Mouse (Mus musculus) limb, embryonic 12.5 days (tissue): Measurements from ENCODE around the gene Sgca. TPM values are rescaled to one million over a fixed set of nuclear protein-coding genes. Genes with fewer than 3 reads are reported as not detected.

Source experiments
- ATAC-seq: fragments of 200-750 bp; cut with Nextera tagmentation; 2 replicates; pipeline ENCODE4 v1.8.0; 2017; ENCODE audit warnings: low read depth, moderate TSS enrichment; ENCODE audit not compliant: insufficient number of reproducible peaks, insufficient read depth, low FRiP score, low TSS enrichment
- H3K27ac ChIP-seq: fragments of 300-500 bp; sonication (generic); 2 replicates; pipeline ENCODE4 v1.5.1; 2016; ENCODE audit warnings: mild to moderate bottlenecking, moderate library complexity
- H3K27me3 ChIP-seq: fragments of 300-500 bp; sonication (generic); 2 replicates; pipeline ENCODE4 v1.6.1; 2016; ENCODE audit warnings: mild to moderate bottlenecking, moderate library complexity
- H3K36me3 ChIP-seq: fragments of 300-500 bp; sonication (generic); 2 replicates; pipeline ENCODE4 v1.6.1; 2016; ENCODE audit warnings: mild to moderate bottlenecking, moderate library complexity
- H3K4me1 ChIP-seq: fragments of 300-500 bp; sonication (generic); replicated peaks from 2 replicates; pipeline ENCODE4 v1.6.1; 2016
- H3K4me2 ChIP-seq: fragments of 300-500 bp; sonication (generic); 2 replicates; pipeline ENCODE4 v1.6.1; 2016; ENCODE audit warnings: mild to moderate bottlenecking, moderate library complexity
- H3K4me3 ChIP-seq: fragments of 300-500 bp; sonication (generic); replicated peaks from 2 replicates; pipeline ENCODE4 v1.5.1; 2016; ENCODE audit warnings: mild to moderate bottlenecking
- H3K9ac ChIP-seq: fragments of 300-500 bp; sonication (generic); replicated peaks from 2 replicates; pipeline ENCODE4 v1.6.1; 2016; ENCODE audit warnings: mild to moderate bottlenecking, moderate library complexity
- H3K9me3 ChIP-seq: fragments of 300-500 bp; sonication (generic); 2 replicates; pipeline ENCODE4 v1.6.1; 2016; ENCODE audit warnings: mild to moderate bottlenecking, moderate library complexity
- WGBS: fragments of 180-500 bp; shearing (Covaris S2); methylation state at CpG from one replicate; pipeline ENCODE4 v1.1.7; 2016; 5-methylcytosine and 5-hydroxymethylcytosine counted together
- polyA plus RNA-seq: library from polyadenylated mRNA; unstranded; fragments of >200 nt; fragmentation: Nextera tagmentation; extraction: Ambion mirVana; gene quantifications from 2 replicates; pipeline ENCODE4 v1.2.1, GENCODE M21; 2016

Gene Sgca
- polyA plus RNA-seq, 1 experiment from 2014 or later, result 2.8 TPM

GRCm38 (mm10) chr11:94941121-94941520 lies 35.0 kb downstream of the Sgca start:
- H3K9ac ChIP-seq, result 0 out of 2 replicates have a peak overlapping the region, but pooled peaks have one; percentile 14
- no peak overlapping the region for H3K4me2 ChIP-seq
- H3K4me1 ChIP-seq, result peaks cover 14% of the 10 kb centered on the region
- H3K27ac ChIP-seq, result no peak overlapping the region
- no peak overlapping the region for H3K4me3 ChIP-seq
- peaks cover 4% of the 10 kb centered on the region; the same call in 1 of the 2 replicates for H3K27me3 ChIP-seq
- 45% methylated on average over 9 of the region's 9 CpGs for WGBS
- ATAC-seq, result no peak
- H3K36me3 ChIP-seq, result peaks cover 73% of the 10 kb centered on the region
- H3K9me3 ChIP-seq, result no peaks in the 10 kb centered on the region

- Histone ChIP-seq H3K27me3 (peaks cover 9% of the 10 kb centered on the region; the same call in 1 of the 2 replicates), H3K36me3 (peaks cover 55% of the 10 kb centered on the region), H3K4me2 (peak overlapping the region; percentile 82), H3K4me3 (no peak overlapping the region), H3K4me1 (peaks cover 32% of the 10 kb centered on the region), H3K27ac (no peak overlapping the region), H3K9ac (no peak overlapping the region), H3K9me3 (no peaks in the 10 kb centered on the region)
- ATAC-seq, result no peak
- 13% methylated on average over 4 of the region's 4 CpGs for WGBS
These were observed 36.8 kb downstream of the Sgca start for GRCm38 (mm10) chr11:94939280-94939679.

- H3K4me3 ChIP-seq, result peak overlapping the region; percentile 54
- peaks cover 45% of the 10 kb centered on the region for H3K36me3 ChIP-seq
- peak overlapping the region; percentile 82 for H3K4me2 ChIP-seq
- no peak for ATAC-seq
- H3K9ac ChIP-seq, result peak overlapping the region; percentile 54; the same call in 1 of the 2 replicates
- H3K4me1 ChIP-seq, result peaks cover 42% of the 10 kb centered on the region
- H3K27ac ChIP-seq, result no peak overlapping the region
- 31% methylated on average over 9 of the region's 9 CpGs for WGBS
- H3K27me3 ChIP-seq, result peaks cover 13% of the 10 kb centered on the region; the same call in 1 of the 2 replicates
- H3K9me3 ChIP-seq, result no peaks in the 10 kb centered on the region
These were observed 37.8 kb downstream of the Sgca start for GRCm38 (mm10) chr11:94938296-94938695.

- no peaks in the 10 kb centered on the region for H3K9me3 ChIP-seq
- H3K36me3 ChIP-seq, result peaks cover 40% of the 10 kb centered on the region
- WGBS, result 7% methylated on average over 15 of the region's 15 CpGs
- peak overlapping the region; percentile 54 for H3K4me3 ChIP-seq
- ATAC-seq, result no peak
- peak overlapping the region; percentile 41; the same call in 1 of the 2 replicates for H3K27ac ChIP-seq
- H3K27me3 ChIP-seq, result peaks cover 13% of the 10 kb centered on the region; the same call in 1 of the 2 replicates
- peak overlapping the region; percentile 82 for H3K4me2 ChIP-seq
- H3K4me1 ChIP-seq, result peaks cover 47% of the 10 kb centered on the region
- peak overlapping the region; percentile 54 for H3K9ac ChIP-seq
These were observed 38.3 kb downstream of the Sgca start for GRCm38 (mm10) chr11:94937787-94938186.

- H3K27ac ChIP-seq, result peak overlapping the region; percentile 41; the same call in 1 of the 2 replicates
- H3K27me3 ChIP-seq, result peaks cover 13% of the 10 kb centered on the region; the same call in 1 of the 2 replicates
- H3K9ac ChIP-seq, result peak overlapping the region; percentile 54
- peaks cover 51% of the 10 kb centered on the region for H3K4me1 ChIP-seq
- peak; percentile 39 for ATAC-seq
- H3K9me3 ChIP-seq, result no peaks in the 10 kb centered on the region
- 1% methylated on average over 18 of the region's 18 CpGs for WGBS
- H3K36me3 ChIP-seq, result peaks cover 35% of the 10 kb centered on the region
- H3K4me2 ChIP-seq, result peak overlapping the region; percentile 82
- peak overlapping the region; percentile 54 for H3K4me3 ChIP-seq
These were observed 38.8 kb downstream of the Sgca start for GRCm38 (mm10) chr11:94937335-94937781.

- H3K9ac ChIP-seq, result peak overlapping the region; percentile 70
- peak overlapping the region; percentile 82 for H3K4me2 ChIP-seq
- H3K4me1 ChIP-seq, result peaks cover 52% of the 10 kb centered on the region
- H3K36me3 ChIP-seq, result peaks cover 31% of the 10 kb centered on the region
- peak overlapping the region; percentile 89 for H3K27ac ChIP-seq
- peaks cover 13% of the 10 kb centered on the region; the same call in 1 of the 2 replicates for H3K27me3 ChIP-seq
- H3K9me3 ChIP-seq, result no peaks in the 10 kb centered on the region
- WGBS, result under 1% methylated on average over 17 of the region's 17 CpGs
- peak; percentile 90 for ATAC-seq
- peak overlapping the region; percentile 54 for H3K4me3 ChIP-seq
These were observed 39.3 kb downstream of the Sgca start for GRCm38 (mm10) chr11:94936851-94937295.

GRCm38 (mm10) chr11:94936045-94936444 lies 40.1 kb downstream of the Sgca start, which contains the start of gene Col1a1:
Gene Col1a1 (plus strand): TSS chr11:94936224.
- ATAC-seq, result no peak

GRCm38 (mm10) chr11:94934526-94934925 lies 41.6 kb downstream of the Sgca start:
- 21% methylated on average over 11 of the region's 11 CpGs for WGBS
- H3K4me2 ChIP-seq, result peak overlapping the region; percentile 30; the same call in 1 of the 2 replicates
- no peak overlapping the region for H3K4me3 ChIP-seq
- peaks cover 13% of the 10 kb centered on the region; the same call in 1 of the 2 replicates for H3K27me3 ChIP-seq
- no peak overlapping the region for H3K9ac ChIP-seq
- H3K4me1 ChIP-seq, result peaks cover 64% of the 10 kb centered on the region
- peak overlapping the region; percentile 89 for H3K27ac ChIP-seq
- H3K36me3 ChIP-seq, result peaks cover 7% of the 10 kb centered on the region
- H3K9me3 ChIP-seq, result no peaks in the 10 kb centered on the region
- no peak for ATAC-seq

More at GRCm38 (mm10) chr11:94936045-94936444, 40.1 kb downstream of the Sgca start, which contains the start of gene Col1a1:
- H3K36me3 ChIP-seq, result peaks cover 22% of the 10 kb centered on the region
- WGBS, result 11% methylated on average over 19 of the region's 19 CpGs
- H3K9me3 ChIP-seq, result no peaks in the 10 kb centered on the region
- peak within 1 kb of the TSS; percentile 54 for H3K4me3 ChIP-seq
- H3K27me3 ChIP-seq, result peaks cover 13% of the 10 kb centered on the region; the same call in 1 of the 2 replicates
- peak within 1 kb of the TSS; percentile 89 for H3K27ac ChIP-seq
- H3K9ac ChIP-seq, result peak within 1 kb of the TSS; percentile 70
- peak within 1 kb of the TSS; percentile 82 for H3K4me2 ChIP-seq
- H3K4me1 ChIP-seq, result peaks cover 52% of the 10 kb centered on the region

- 14% methylated on average over 8 of the region's 8 CpGs for WGBS
These were observed 42.5 kb downstream of the Sgca start for GRCm38 (mm10) chr11:94933584-94933983.

GRCm38 (mm10) chr11:94930151-94930550 lies 46.0 kb downstream of the Sgca start:
- H3K27ac ChIP-seq, result peak overlapping the region; percentile 94
- 17% methylated on average over 4 of the region's 4 CpGs for WGBS
- peaks cover 69% of the 10 kb centered on the region for H3K4me1 ChIP-seq
- ATAC-seq, result no peak
- H3K36me3 ChIP-seq, result no peaks in the 10 kb centered on the region
- H3K9me3 ChIP-seq, result no peaks in the 10 kb centered on the region
- H3K9ac ChIP-seq, result no peak overlapping the region
- H3K4me3 ChIP-seq, result no peak overlapping the region
- H3K27me3 ChIP-seq, result peaks cover 6% of the 10 kb centered on the region; the same call in 1 of the 2 replicates
- no peak overlapping the region for H3K4me2 ChIP-seq

More at GRCm38 (mm10) chr11:94933584-94933983, 42.5 kb downstream of the Sgca start:
- H3K9ac ChIP-seq, result 0 out of 2 replicates have a peak overlapping the region, but pooled peaks have one; percentile 23
- peak overlapping the region; percentile 89 for H3K27ac ChIP-seq
- peaks cover 73% of the 10 kb centered on the region for H3K4me1 ChIP-seq
- ATAC-seq, result no peak
- no peak overlapping the region for H3K4me3 ChIP-seq
- H3K9me3 ChIP-seq, result no peaks in the 10 kb centered on the region
- H3K4me2 ChIP-seq, result peak overlapping the region; percentile 30
- H3K27me3 ChIP-seq, result peaks cover 13% of the 10 kb centered on the region; the same call in 1 of the 2 replicates
- H3K36me3 ChIP-seq, result peaks cover 3% of the 10 kb centered on the region; the same call in 1 of the 2 replicates

- Histone ChIP-seq H3K36me3 (no peaks in the 10 kb centered on the region), H3K9me3 (no peaks in the 10 kb centered on the region), H3K4me3 (no peak overlapping the region), H3K4me2 (peak overlapping the region; percentile 38), H3K27me3 (0 out of 2 replicates have a peak, but pooled peaks cover 4% of the 10 kb centered on the region), H3K27ac (peak overlapping the region; percentile 94), H3K4me1 (peaks cover 64% of the 10 kb centered on the region), H3K9ac (no peak overlapping the region)
- WGBS, result 22% methylated on average over 9 of the region's 9 CpGs
- ATAC-seq, result no peak
These were observed 46.5 kb downstream of the Sgca start for GRCm38 (mm10) chr11:94929599-94929998.
